Mouse (Mus musculus) MEL (cell line): ENCODE measurements around the gene Abhd12b. TPM values are rescaled to one million over a fixed set of nuclear protein-coding genes. Genes with fewer than 3 reads are reported as not detected.
A peak's percentile ranks its signal among the peaks of the same experiment; 100 is the strongest.

Experiments used
- DNase-seq: peaks from one replicate; pipeline ENCODE4 v3.0.0; 2011; ENCODE audit warnings: low read depth, low spot score
- H3K27ac ChIP-seq: 2 replicates; pipeline ENCODE4 v1.5.1; 2012; ENCODE audit warnings: low read depth, mild to moderate bottlenecking, control low read depth, low read length, moderate library complexity; ENCODE audit not compliant: control insufficient read depth
- H3K27me3 ChIP-seq, 2 experiments: fragments of 150-350 bp in 1 of 2; sonication (generic) in 1 of 2; 2 replicates each; pipeline ENCODE4 v1.6.1; 2012; ENCODE audit warnings: low read length in 2 of 2, mild to moderate bottlenecking in 2 of 2, improper control_type of control experiment in 1 of 2, moderate library complexity in 1 of 2; ENCODE audit not compliant: insufficient read depth in 2 of 2, control insufficient read depth in 1 of 2
- H3K36me3 ChIP-seq, 2 experiments: 2 replicates each; pipeline ENCODE4 v1.6.1; 2012 to 2014; ENCODE audit warnings: low read length in 2 of 2, improper control_type of control experiment in 1 of 2, inconsistent platforms in 1 of 2, mild to moderate bottlenecking in 1 of 2; ENCODE audit not compliant: insufficient read depth in 2 of 2, control insufficient read depth in 1 of 2
- H3K4me1 ChIP-seq, 2 experiments: fragments of 150-350 bp in 1 of 2; sonication (generic) in 1 of 2; 2 replicates each; pipeline ENCODE4 v1.6.1; 2012; ENCODE audit warnings: low read length in 2 of 2, improper control_type of control experiment in 1 of 2, mild to moderate bottlenecking in 1 of 2; ENCODE audit not compliant: insufficient read depth in 2 of 2, control insufficient read depth in 1 of 2
- H3K4me3 ChIP-seq, 2 experiments: fragments of 150-350 bp in 1 of 2; sonication (generic) in 1 of 2; 2 replicates each; pipeline ENCODE4 v1.5.1; 2012; ENCODE audit warnings: low read depth in 2 of 2, low read length in 2 of 2, mild to moderate bottlenecking in 2 of 2, moderate library complexity in 2 of 2, control low read depth in 1 of 2, improper control_type of control experiment in 1 of 2; ENCODE audit not compliant: control insufficient read depth in 1 of 2, insufficient read depth in 1 of 2
- H3K79me2 ChIP-seq: 2 replicates; pipeline ENCODE4 v1.6.1; 2012; ENCODE audit warnings: mild to moderate bottlenecking, low read length, moderate library complexity; ENCODE audit not compliant: control insufficient read depth, poor library complexity, insufficient read depth
- H3K9ac ChIP-seq: 2 replicates; pipeline ENCODE4 v1.6.1; 2012; ENCODE audit warnings: low read depth, mild to moderate bottlenecking, control low read depth, low read length, moderate library complexity; ENCODE audit not compliant: control insufficient read depth, poor library complexity, severe bottlenecking
- H3K9me3 ChIP-seq: fragments of 150-350 bp; sonication (generic); replicated peaks from 2 replicates; pipeline ENCODE4 v1.6.1; 2012; ENCODE audit warnings: mild to moderate bottlenecking, low read length, improper control_type of control experiment, moderate library complexity; ENCODE audit not compliant: insufficient read depth
- CHD1 ChIP-seq: IDR thresholded peaks from 2 replicates; pipeline ENCODE4 v1.6.1; 2012; ENCODE audit warnings: low read depth, mild to moderate bottlenecking, inconsistent platforms, low read length, improper control_type of control experiment
- EP300 ChIP-seq, 2 experiments: IDR thresholded peaks; 2 replicates each; pipeline ENCODE4 v1.6.1; 2011; ENCODE audit warnings: improper control_type of control experiment in 2 of 2, low read length in 2 of 2, low read depth in 1 of 2, mild to moderate bottlenecking in 1 of 2
- ETS1 ChIP-seq: IDR thresholded peaks from 2 replicates; pipeline ENCODE4 v1.6.1; 2012; ENCODE audit warnings: low read depth, mild to moderate bottlenecking, inconsistent platforms, low read length, improper control_type of control experiment, moderate library complexity
- HCFC1 ChIP-seq: IDR thresholded peaks from 2 replicates; pipeline ENCODE4 v1.6.1; 2012; ENCODE audit warnings: low read depth, mild to moderate bottlenecking, inconsistent platforms, low read length, improper control_type of control experiment, moderate library complexity
- JUND ChIP-seq: IDR thresholded peaks from 2 replicates; pipeline ENCODE4 v1.6.1; 2011; ENCODE audit warnings: low read depth, mild to moderate bottlenecking, improper control_type of control experiment, low read length
- MAZ ChIP-seq: IDR thresholded peaks from 2 replicates; pipeline ENCODE4 v1.6.1; 2012; ENCODE audit warnings: low read depth, mild to moderate bottlenecking, inconsistent platforms, low read length, improper control_type of control experiment
- MXI1 ChIP-seq: IDR thresholded peaks from 2 replicates; pipeline ENCODE4 v1.6.1; 2011; ENCODE audit warnings: mild to moderate bottlenecking, low read depth, low read length, improper control_type of control experiment
- NELFE ChIP-seq: IDR thresholded peaks from 2 replicates; pipeline ENCODE4 v1.6.1; 2011; ENCODE audit warnings: low read depth, low read length, improper control_type of control experiment
- POLR2A ChIP-seq, 2 experiments: IDR thresholded peaks; 2 replicates each; pipeline ENCODE4 v1.6.1; 2011 to 2012; ENCODE audit warnings: low read length in 2 of 2, mild to moderate bottlenecking in 2 of 2, control low read depth in 1 of 2, improper control_type of control experiment in 1 of 2, low read depth in 1 of 2, moderate library complexity in 1 of 2; ENCODE audit not compliant: control insufficient read depth in 1 of 2, insufficient read depth in 1 of 2, poor library complexity in 1 of 2
- TAL1 ChIP-seq: IDR thresholded peaks from 2 replicates; pipeline ENCODE4 v1.6.1; 2012; ENCODE audit warnings: mild to moderate bottlenecking, inconsistent platforms, low read length, moderate library complexity, mixed read lengths
- TCF12 ChIP-seq: IDR thresholded peaks from 2 replicates; pipeline ENCODE4 v1.6.1; 2014; ENCODE audit warnings: low read depth, mild to moderate bottlenecking, inconsistent platforms, low read length, improper control_type of control experiment, moderate library complexity
- UBTF ChIP-seq: IDR thresholded peaks from 2 replicates; pipeline ENCODE4 v1.6.1; 2012; ENCODE audit warnings: low read depth, mild to moderate bottlenecking, inconsistent platforms, low read length, improper control_type of control experiment, moderate library complexity, borderline replicate concordance; ENCODE audit not compliant: insufficient read depth
- USF1 ChIP-seq: IDR thresholded peaks from 2 replicates; pipeline ENCODE4 v1.6.1; 2014; ENCODE audit warnings: low read depth, mild to moderate bottlenecking, inconsistent platforms, low read length, improper control_type of control experiment, moderate library complexity
- ZNF384 ChIP-seq: IDR thresholded peaks from 2 replicates; pipeline ENCODE4 v1.6.1; 2012; ENCODE audit warnings: low read depth, mild to moderate bottlenecking, inconsistent platforms, low read length, improper control_type of control experiment
- polyA plus RNA-seq, 2 experiments: library from polyadenylated mRNA; stranded (reverse) in 1 of 2; unstranded in 1 of 2; fragments of >175 nt in 1 of 2; fragments of >200 nt in 1 of 2; gene quantifications; 2 replicates each; pipeline versions ENCODE4 v1.2.1 to v1.2.4; 2012; ENCODE audit warnings: low replicate concordance in 2 of 2, low read depth in 1 of 2; ENCODE audit not compliant: insufficient read length in 2 of 2, insufficient read depth in 1 of 2, missing spikeins in 1 of 2
- total RNA-seq: library from RNA; depleted of rRNA; stranded (reverse); fragments of 300-350 nt; gene quantifications from 2 replicates; pipeline ENCODE4 v1.2.3, GENCODE M21; 2012

Abhd12b gene
- total and polyA plus RNA-seq, 3 experiments = not detected

DNA sequence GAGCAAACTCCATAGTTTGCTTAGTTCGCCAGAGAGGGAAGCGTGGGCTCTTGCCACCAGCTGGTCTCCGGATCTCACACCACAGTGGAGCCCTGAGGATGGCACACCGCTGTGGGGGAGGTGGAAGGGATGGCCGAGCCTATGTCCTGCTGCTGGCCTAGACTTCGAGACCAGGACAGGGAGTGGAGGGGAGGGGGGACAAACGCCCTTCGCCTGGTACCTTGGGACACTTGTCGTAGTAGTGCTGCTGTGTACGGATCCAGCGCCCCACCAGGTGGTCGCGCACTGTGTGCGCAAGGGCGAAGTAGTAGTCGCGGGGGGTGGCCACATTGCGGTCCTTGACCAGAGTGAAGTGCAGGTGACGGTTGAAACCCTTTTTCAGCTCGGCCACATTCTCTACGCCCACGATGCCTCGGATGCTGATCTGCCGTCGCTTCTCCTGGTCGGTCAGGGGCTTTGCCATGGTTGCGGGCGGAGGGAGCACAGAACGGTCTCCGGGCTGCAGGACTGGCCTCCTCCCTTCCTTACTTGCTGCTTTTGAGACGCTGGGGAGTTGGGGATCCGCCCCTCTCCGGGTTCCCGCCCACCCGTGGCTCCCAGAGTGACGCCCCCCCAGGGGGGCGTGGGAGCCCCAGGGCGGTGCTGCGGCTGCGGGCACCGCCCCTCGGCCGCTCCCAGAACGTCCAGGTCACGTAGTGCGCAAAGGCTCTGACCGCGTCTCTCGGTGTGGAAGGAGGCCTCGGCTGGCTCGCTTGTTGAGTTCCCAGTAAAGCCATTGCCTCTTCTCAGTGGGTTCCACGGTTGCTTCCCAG, 73.4 kb downstream of the Abhd12b start (continued):
- TF ChIP-seq HCFC1 (0 out of 2 replicates have a peak, but pooled peaks have one; percentile 46), ZNF384 (no peak), NELFE (peak; percentile 86), USF1 (0 out of 2 replicates have a peak, but pooled peaks have one; percentile 48), POLR2A (IDR thresholded peaks at IDR 0.05; ENCODE audit: control insufficient read depth in 1 of 2, insufficient read depth in 1 of 2, low read depth in 1 of 2, low read length in 2 of 2, poor library complexity in 1 of 2) (peak; percentile 67 to 94)

DNA sequence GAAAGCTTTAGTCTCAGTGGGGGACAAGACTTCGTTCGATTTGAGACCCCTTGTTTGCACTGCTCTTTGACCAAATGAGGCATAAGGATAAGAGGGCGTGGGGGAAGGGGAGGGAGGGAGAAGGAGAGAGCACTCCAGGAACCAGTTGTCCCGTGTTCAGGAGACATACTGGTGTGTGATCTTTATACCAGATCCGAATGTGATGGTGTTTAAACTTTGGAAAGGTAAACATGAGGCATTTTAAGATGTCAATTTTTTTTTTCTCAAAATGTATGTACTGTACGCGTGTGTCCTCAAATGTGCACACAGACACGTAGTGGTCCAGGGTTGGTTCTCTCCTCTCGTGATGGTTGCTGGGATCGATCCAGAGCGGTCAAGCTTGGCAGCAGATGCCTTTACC, 74.2 kb downstream of the Abhd12b start:
- Histone ChIP-seq H3K4me3 (peak overlapping the region; percentile 65 to 70), H3K9ac (peak overlapping the region; percentile 77)

GRCm38 (mm10) chr12:70231294-70231693, 77.4 kb downstream of the Abhd12b start, which contains the start of gene Pygl:
Pygl (minus strand) TSS chr12:70231488.
- TF ChIP-seq TCF12 (no peak), CHD1 (no peak)
- Histone ChIP-seq H3K9me3 (no peaks in the 10 kb centered on the region), H3K4me3 (peak within 1 kb of the TSS; percentile 49 to 51), H3K27me3 (no peaks in the 10 kb centered on the region), H3K9ac (peak within 1 kb of the TSS; percentile 66), H3K4me1 (peaks cover 16 to 43% of the 10 kb centered on the region in 2 experiments), H3K79me2 (no peaks in the 10 kb centered on the region; the same call in 1 of the 2 replicates), H3K36me3 (peaks cover 0 to 31% of the 10 kb centered on the region in 2 experiments; a peak in 2 of 4 replicates), H3K27ac (peak within 1 kb of the TSS; percentile 95)
- DNase-seq = peak; percentile 32

More for the DNA sequence above, 74.2 kb downstream of the Abhd12b start:
- DNase-seq = no peak
- no peaks in the 10 kb centered on the region; the same call in 1 of the 2 replicates for H3K79me2 ChIP-seq
- peaks cover 16 to 33% of the 10 kb centered on the region in 2 experiments for H3K4me1 ChIP-seq
- H3K36me3 ChIP-seq = peaks cover 0 to 23% of the 10 kb centered on the region in 2 experiments; a peak in 2 of 4 replicates
- H3K9me3 ChIP-seq = no peaks in the 10 kb centered on the region
- H3K27ac ChIP-seq = peak overlapping the region; percentile 36
- no peaks in the 10 kb centered on the region for H3K27me3 ChIP-seq
- TF ChIP-seq TCF12 (no peak), UBTF (no peak), MAZ (no peak), JUND (no peak), MXI1 (no peak), EP300 (IDR thresholded peaks at IDR 0.05; ENCODE audit: low read depth in 1 of 2, low read length in 2 of 2) (no peak), ETS1 (no peak), TAL1 (no peak)
